Mouse (Mus musculus) embryonic fibroblast, embryonic 13.5 days (primary cell): Measurements from ENCODE around the gene Ror2. TPM values are rescaled to one million over a fixed set of nuclear protein-coding genes. Genes with fewer than 3 reads are reported as not detected.

ENCODE experiments used
- H3K27ac ChIP-seq: 2 replicates; pipeline ENCODE4 v1.5.1; 2012; ENCODE audit warnings: low read length, control low read depth, inconsistent platforms; ENCODE audit not compliant: insufficient read depth
- H3K4me1 ChIP-seq: 2 replicates; pipeline ENCODE4 v1.6.1; 2011; ENCODE audit warnings: low read length; ENCODE audit not compliant: control insufficient read depth, insufficient read depth
- H3K4me3 ChIP-seq: 2 replicates; pipeline ENCODE4 v1.5.1; 2011; ENCODE audit warnings: mild to moderate bottlenecking, control low read depth, low read length; ENCODE audit not compliant: insufficient read depth
- CTCF ChIP-seq: IDR thresholded peaks from 2 replicates; pipeline ENCODE4 v1.5.1; 2011; ENCODE audit warnings: mild to moderate bottlenecking, control low read depth, low read length, moderate library complexity, borderline replicate concordance; ENCODE audit not compliant: insufficient read depth
- POLR2A ChIP-seq: IDR thresholded peaks from 2 replicates; pipeline ENCODE4 v1.6.1; 2011; ENCODE audit warnings: low read depth, mild to moderate bottlenecking, control low read depth, low read length, moderate library complexity
- polyA plus RNA-seq: library from polyadenylated mRNA; stranded (reverse); fragments of >200 nt; gene quantifications from 2 replicates; pipeline ENCODE4 v1.2.4, GENCODE M21; 2011; ENCODE audit warnings: low read depth; ENCODE audit not compliant: missing spikeins, insufficient read length

The Ror2 gene
- polyA plus RNA-seq, 1 experiment = 27.2 TPM

DNA sequence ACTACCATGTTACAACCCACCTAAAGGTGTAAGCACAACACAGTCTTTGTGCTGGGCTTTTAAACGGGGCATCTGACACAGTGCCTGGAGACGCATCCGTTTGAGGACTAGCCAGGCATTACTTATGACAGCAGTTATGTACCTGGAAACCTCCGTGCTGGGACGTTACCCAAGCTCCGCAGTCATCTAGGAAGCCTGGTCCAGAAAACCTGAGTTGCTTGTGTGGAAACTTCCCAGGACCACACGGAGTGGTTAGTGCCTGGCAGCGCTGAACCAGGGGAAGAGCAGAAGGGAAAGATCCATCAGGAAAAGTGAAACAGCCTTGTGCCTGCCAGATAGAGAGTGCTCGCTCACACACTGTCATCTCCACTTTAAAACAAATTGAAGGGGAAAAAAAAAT is 23.2 kb upstream of the Ror2 start:
- H3K27ac ChIP-seq = peak overlapping the region; percentile 50
- TF ChIP-seq CTCF = no peak
- no peak; the same call in 1 of the 2 replicates for TF ChIP-seq POLR2A
- H3K4me1 ChIP-seq = peaks cover 8% of the 10 kb centered on the region; the same call in 1 of the 2 replicates
- peak overlapping the region; percentile 40 for H3K4me3 ChIP-seq

DNA sequence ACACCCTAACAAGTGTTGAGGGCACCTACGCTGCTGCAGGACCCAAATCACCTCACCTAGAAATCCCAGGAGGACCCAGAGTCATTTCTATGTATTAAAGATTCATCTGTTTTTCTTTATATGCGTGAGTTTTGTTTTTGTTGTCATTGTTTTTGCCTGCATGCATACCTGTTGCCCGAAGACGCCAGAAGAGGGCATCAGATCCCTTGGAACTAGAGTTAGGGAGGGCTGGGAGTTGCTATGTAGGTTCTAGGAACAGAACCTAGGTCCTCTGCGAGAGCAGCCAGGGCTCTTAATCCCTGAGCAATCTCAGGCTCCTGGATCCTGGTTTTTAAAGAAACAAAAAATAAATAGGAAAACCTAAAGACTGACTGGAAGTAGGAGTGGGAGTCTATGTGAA is 20.9 kb upstream of the Ror2 start:
- peaks cover 8% of the 10 kb centered on the region; the same call in 1 of the 2 replicates for H3K4me1 ChIP-seq
- TF ChIP-seq CTCF = no peak
- no peak for TF ChIP-seq POLR2A
- no peak overlapping the region for H3K4me3 ChIP-seq
- no peak overlapping the region for H3K27ac ChIP-seq

DNA sequence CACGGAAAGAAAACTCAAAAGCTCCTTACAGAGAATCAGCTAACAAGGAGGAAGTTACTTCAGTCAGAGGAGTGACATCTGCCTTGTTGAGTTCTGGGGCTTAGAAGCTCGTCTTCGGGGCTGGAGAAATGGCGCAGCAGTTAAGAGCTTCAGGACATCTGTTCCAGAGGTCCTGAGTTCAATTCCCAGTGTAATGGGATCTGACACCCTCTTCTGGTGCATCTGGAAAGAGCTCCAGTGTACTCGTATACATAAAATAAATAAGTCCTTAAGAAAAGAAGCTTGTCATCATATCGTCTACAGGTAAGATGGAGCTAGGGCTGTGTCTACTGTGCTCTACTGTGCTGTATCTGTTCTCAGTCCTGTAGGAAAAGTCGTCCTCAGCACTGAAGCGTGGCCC is 19.3 kb upstream of the Ror2 start:
- H3K4me1 ChIP-seq = peaks cover 4% of the 10 kb centered on the region; the same call in 1 of the 2 replicates
- no peak overlapping the region for H3K4me3 ChIP-seq
- TF ChIP-seq POLR2A = no peak
- TF ChIP-seq CTCF = no peak
- H3K27ac ChIP-seq = no peak overlapping the region

DNA sequence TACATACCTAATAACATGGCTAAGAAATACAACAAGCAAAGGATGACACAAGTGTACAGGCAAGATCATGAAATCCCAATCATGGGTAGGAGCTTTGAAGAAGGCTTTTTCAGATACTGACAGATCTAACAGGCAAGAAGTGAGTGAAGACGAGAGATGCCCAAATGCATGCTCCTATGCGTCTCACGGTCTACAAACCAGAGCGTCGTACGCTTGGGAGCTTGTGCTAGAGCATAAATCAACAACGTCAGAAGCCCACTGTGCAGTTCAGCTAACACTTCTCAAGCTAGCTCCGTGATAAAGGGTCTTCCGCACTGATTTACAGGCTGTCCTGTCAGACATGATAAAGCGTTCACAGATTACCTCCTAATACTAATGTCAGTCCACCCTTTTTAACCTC is 16.8 kb upstream of the Ror2 start:
- Histone ChIP-seq H3K27ac (no peak overlapping the region), H3K4me3 (no peak overlapping the region), H3K4me1 (no peaks in the 10 kb centered on the region; the same call in 1 of the 2 replicates)
- TF ChIP-seq CTCF (no peak), POLR2A (no peak)

DNA sequence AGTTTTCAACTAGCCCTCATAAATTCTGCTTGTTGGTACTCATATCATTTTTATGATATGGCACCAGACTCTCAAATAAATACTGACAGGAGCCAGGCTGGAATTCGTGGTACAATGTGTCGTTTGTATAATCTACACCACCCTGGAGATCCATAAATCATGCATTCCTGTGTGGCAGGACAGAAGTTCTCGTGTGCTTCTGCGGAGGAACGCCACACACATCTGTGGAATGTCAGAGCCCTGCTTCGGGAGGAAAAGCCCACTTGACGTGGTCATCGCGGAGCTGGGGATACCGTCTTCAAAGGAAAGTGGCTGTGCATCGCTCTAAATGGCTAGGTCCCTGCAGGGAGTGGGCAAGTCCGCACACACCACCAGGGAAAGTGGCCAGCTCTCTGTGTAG is 7.1 kb upstream of the Ror2 start:
- TF ChIP-seq CTCF (no peak), POLR2A (no peak)
- no peaks in the 10 kb centered on the region for H3K4me1 ChIP-seq
- H3K4me3 ChIP-seq = no peak overlapping the region
- H3K27ac ChIP-seq = no peak overlapping the region

DNA sequence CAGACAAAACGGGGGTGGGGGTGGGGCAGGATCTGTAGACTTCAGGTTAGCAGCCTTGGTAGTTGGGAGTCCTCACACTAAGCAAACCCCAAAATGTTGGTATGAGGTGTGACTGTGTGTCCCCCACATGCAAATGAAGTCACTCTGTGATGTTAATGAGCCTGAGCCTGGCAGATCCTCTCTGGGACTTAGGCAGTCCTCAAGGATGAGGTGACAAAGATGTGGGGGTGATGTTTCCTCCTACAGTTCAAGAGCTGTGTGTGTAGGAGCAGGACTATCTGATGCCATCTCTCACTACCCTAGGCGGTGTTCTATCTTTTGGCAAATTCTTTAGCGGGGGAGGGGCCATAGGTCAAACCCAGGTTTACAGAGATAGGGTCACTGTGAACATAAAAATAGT is 6.3 kb upstream of the Ror2 start:
- H3K4me3 ChIP-seq = no peak overlapping the region
- no peaks in the 10 kb centered on the region for H3K4me1 ChIP-seq
- TF ChIP-seq POLR2A = no peak
- no peak for TF ChIP-seq CTCF
- H3K27ac ChIP-seq = no peak overlapping the region

DNA sequence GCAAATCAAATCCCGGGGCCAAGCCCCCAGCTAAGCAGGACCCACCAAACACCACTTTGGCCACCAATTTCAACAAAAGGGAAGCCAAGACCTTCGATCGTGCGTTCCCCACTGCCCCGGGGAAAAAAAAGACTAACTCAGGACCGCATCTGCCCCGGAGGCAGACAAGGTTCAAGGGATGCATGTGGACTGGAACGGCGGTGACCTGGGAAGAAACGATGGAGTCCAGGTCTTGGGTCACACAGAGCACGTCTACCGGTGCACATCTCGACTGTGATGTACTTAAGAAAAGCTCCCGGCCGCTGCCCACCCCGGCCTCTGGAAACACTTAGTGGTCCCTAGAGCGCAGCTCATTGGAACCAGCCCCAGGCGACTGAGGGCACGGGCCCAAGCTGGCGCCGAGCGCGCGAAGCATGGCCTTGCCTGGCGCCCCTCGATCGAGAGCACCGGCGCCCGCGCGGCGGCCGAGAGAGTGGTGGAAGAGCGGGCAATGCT is 616 bp downstream of the Ror2 start:
- H3K4me1 ChIP-seq = peaks cover 16% of the 10 kb centered on the region
- no peak for TF ChIP-seq CTCF
- no peak for TF ChIP-seq POLR2A
- peak overlapping the region; percentile 78 for H3K4me3 ChIP-seq
- peak overlapping the region; percentile 3; the same call in 1 of the 2 replicates for H3K27ac ChIP-seq

DNA sequence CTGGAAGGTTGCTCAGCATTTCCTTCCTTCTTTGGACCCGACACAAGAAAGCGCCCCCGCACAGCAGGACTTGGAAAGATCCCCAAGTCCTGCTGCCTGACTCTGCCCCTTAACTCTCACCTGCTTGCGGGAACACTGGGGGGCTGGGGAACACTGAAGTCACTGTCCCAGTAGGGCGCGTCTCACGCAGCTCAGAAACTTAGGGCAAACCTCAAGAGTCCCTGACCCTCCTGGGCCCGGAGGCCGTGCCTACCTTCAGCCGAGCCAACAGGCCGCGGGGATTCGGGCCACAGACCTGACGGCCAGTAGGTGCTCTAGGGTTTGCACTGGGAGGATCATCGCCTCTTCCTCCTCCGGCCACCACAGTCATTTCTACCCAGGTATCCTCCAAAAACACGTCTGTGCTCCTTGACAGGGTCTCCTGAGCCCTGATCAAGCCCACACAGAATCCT is 1.2 kb downstream of the Ror2 start:
- H3K4me1 ChIP-seq = peaks cover 16% of the 10 kb centered on the region
- peak overlapping the region; percentile 29 for H3K27ac ChIP-seq
- no peak for TF ChIP-seq CTCF
- no peak; the same call in 1 of the 2 replicates for TF ChIP-seq POLR2A
- H3K4me3 ChIP-seq = peak overlapping the region; percentile 78

DNA sequence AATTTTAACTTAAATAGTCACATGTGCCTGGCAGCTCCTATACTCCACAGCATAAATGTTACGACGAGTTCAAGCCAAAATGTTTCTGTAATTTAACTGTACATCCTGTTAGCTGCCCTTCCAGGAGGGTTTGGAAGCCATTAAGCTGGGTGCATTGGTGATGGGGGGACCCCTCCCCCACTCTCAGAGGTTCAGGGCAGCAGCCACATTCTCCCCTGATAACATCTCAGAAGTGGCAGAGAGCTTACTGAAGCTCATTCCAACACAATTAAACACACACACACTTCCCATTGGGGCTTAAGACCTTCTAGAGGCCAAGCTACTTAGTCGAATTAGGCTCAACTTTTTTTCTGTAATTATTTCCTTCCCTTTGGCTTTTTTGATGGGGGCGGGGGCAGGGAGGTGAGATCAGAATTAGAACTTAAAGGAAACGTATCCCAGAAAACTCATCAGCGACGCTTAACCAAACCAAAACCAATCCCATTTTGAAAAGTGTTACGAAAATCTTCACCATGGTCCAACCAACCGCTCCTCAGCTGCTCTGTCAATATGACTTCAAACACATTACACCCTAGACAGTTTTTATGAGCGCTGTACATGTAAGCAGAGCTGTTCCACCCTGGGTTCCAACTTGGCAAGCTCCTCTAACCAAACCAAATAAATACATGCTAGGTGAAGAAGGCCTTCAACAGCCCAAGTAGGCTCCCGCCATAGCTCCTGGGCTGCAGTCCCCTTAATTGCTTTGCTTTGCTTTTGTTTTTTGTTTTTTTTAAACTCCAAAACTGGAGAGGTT is 4.1 kb downstream of the Ror2 start:
- peaks cover 16% of the 10 kb centered on the region for H3K4me1 ChIP-seq
- no peak overlapping the region for H3K4me3 ChIP-seq
- 0 out of 2 replicates have a peak overlapping the region, but pooled peaks have one; percentile 22 for H3K27ac ChIP-seq
- TF ChIP-seq CTCF = no peak
- no peak for TF ChIP-seq POLR2A

DNA sequence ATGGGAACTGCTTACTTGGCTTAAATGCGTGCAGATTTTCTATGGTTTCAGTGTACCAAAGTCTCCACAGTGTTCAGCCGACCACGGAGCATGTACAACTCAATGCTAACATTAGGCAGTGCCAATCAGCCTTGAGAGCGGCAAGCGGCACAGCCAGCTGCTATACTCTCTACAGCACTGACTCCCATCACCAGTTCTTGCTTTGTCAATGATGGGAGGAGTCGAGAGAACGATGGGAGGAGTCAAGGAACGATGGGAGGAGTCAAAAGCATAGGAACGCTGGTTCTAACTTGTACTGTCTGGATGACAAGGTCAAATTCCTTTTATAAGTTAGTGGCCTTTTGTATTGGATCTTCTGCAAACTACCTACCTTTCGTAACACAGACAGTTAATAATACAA is 7.0 kb downstream of the Ror2 start:
- Histone ChIP-seq H3K27ac (no peak overlapping the region), H3K4me3 (no peak overlapping the region), H3K4me1 (peaks cover 24% of the 10 kb centered on the region)
- TF ChIP-seq POLR2A = no peak
- TF ChIP-seq CTCF = no peak

DNA sequence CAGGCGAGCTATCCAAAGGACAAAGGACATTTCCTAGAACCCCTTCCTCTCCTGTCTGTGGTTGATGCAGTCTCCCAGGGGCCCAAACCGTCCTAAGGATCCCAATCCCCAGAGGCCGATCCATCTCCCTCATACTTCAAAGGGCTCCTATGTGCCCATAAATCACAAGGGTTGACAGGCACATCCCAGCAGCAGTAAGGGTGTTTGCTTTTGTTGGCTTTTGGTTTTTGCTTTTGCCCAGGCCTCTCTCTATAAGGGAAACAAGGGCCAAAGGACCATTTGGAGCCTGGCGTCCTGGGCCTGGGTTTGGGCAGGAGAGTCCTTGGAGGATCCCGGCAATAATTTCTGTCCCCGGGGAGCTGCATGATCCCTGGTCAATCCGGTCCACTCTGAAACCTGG is 9.5 kb downstream of the Ror2 start:
- H3K4me3 ChIP-seq = no peak overlapping the region
- no peak for TF ChIP-seq POLR2A
- TF ChIP-seq CTCF = no peak
- H3K4me1 ChIP-seq = peaks cover 8% of the 10 kb centered on the region
- no peak overlapping the region for H3K27ac ChIP-seq
